Mouse (Mus musculus): ENCODE results near the gene Irx5. TPM values are rescaled to one million over a fixed set of nuclear protein-coding genes. Genes with fewer than 3 reads are reported as not detected.

Gene Irx5
- total RNA-seq, 2 experiments from 2014 or later, result 0.14 TPM; not detected in 1

DNA sequence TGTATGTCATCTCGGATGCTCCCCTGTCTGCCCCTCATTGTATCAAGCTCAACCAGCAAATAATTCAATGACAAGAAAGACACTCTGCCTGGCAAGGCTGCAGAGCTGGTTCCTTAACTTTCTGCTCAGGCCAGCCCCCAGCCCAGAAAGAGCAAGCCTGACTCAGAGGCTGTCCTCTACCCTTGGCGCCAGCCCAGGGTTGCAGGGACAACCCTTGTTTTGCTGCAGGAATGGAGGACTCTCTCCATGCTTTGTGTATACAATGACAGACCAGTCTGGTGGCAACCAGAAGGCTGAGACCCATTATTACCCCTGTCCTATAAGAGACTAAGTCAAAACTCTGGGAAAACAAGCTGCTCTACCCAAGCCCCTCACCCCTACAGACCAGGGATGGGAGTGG is 46.8 kb downstream of the Irx5 start:
- DNase-seq (ENCODE audit: extremely low spot score in 1 of 2, low spot score in 2 of 2), result no peak
- no peak for TF ChIP-seq CTCF (IDR thresholded peaks at IDR 0.05)
- Histone ChIP-seq H3K4me3 (no peak overlapping the region), H3K27ac (no peak overlapping the region)
- intact Hi-C loops (cut with DNase I), result no loop called here

GRCm38 (mm10) chr8:92408092-92408491 is 50.7 kb downstream of the Irx5 start:
- intact Hi-C loops (cut with DNase I), result no loop called here
- no peak for DNase-seq (ENCODE audit: extremely low spot score in 1 of 2, low spot score in 2 of 2)
- Histone ChIP-seq H3K4me3 (no peak overlapping the region), H3K27ac (no peak overlapping the region)
- no peak for TF ChIP-seq CTCF (IDR thresholded peaks at IDR 0.05)

GRCm38 (mm10) chr8:92413583-92413982 is 56.2 kb downstream of the Irx5 start:
- no peak for DNase-seq (ENCODE audit: extremely low spot score in 1 of 2, low spot score in 2 of 2)
- TF ChIP-seq CTCF (IDR thresholded peaks at IDR 0.05), result no peak
- H3K27ac ChIP-seq, result no peak overlapping the region
- H3K4me3 ChIP-seq, result no peak overlapping the region
- intact Hi-C loops (cut with DNase I), result no loop called here

DNA sequence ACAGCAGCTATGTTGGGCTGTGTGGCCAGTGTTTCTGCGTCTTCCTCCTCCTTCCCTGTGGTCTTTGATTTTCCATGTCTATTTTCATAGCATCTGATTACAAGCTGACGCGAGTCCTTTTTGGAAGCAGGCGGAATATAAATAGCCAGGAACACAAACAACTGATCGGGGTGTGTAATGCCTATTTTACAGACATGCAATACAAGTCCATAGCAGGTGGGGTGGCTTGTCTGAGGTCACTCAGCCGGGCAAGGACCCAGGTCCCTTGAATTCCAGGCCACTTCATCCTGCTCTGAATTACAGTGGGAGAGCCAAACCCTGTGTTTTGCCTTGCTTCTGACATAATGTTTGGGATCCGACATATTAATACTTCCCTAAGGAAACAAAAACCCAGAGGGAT is 63.2 kb downstream of the Irx5 start:
- Histone ChIP-seq H3K4me3 (no peak overlapping the region), H3K27ac (no peak overlapping the region)
- DNase-seq (ENCODE audit: extremely low spot score in 1 of 2, low spot score in 2 of 2), result no peak
- intact Hi-C loops (cut with DNase I), result no loop called here
- no peak for TF ChIP-seq CTCF (IDR thresholded peaks at IDR 0.05)
